Mouse (Mus musculus) kidney, adult 2 months (tissue): ENCODE data around the gene Selenom. TPM values are rescaled to one million over a fixed set of nuclear protein-coding genes. Genes with fewer than 3 reads are reported as not detected.

Experiments used
- DNase-seq: peaks from one replicate; pipeline ENCODE4 v3.0.0; 2021
- H3K27ac ChIP-seq: fragments of 200-500 bp; 2 replicates; pipeline ENCODE4 v1.5.1; 2012; ENCODE audit warnings: low read depth, low read length, control low read depth, inconsistent platforms; ENCODE audit not compliant: insufficient read depth
- H3K27me3 ChIP-seq: fragments of 200-500 bp; replicated peaks from 2 replicates; pipeline ENCODE4 v1.6.1; 2012; ENCODE audit warnings: mild to moderate bottlenecking, moderate library complexity, low read length, inconsistent platforms; ENCODE audit not compliant: control insufficient read depth, insufficient read depth
- H3K36me3 ChIP-seq: fragments of 200-500 bp; 2 replicates; pipeline ENCODE4 v1.6.1; 2012; ENCODE audit warnings: mild to moderate bottlenecking, moderate library complexity, low read length, inconsistent platforms; ENCODE audit not compliant: control insufficient read depth, insufficient read depth
- H3K4me1 ChIP-seq: fragments of 200-500 bp; 2 replicates; pipeline ENCODE4 v1.6.1; 2011; ENCODE audit warnings: low read length; ENCODE audit not compliant: control insufficient read depth, insufficient read depth
- H3K4me3 ChIP-seq: fragments of 200-500 bp; 2 replicates; pipeline ENCODE4 v1.5.1; 2011; ENCODE audit warnings: mild to moderate bottlenecking, low read depth, low read length, control low read depth; ENCODE audit not compliant: insufficient read depth
- CTCF ChIP-seq: fragments of 200-500 bp; conservative IDR thresholded peaks from 2 replicates; pipeline ENCODE4 v1.5.1; 2011; ENCODE audit warnings: low read depth, mild to moderate bottlenecking, control low read depth, low read length, moderate library complexity, mixed read lengths; ENCODE audit not compliant: insufficient read depth, insufficient read length
- POLR2A ChIP-seq: fragments of 200-500 bp; IDR thresholded peaks from one replicate; pipeline ENCODE4 v1.6.1; 2011; ENCODE audit warnings: low read depth, low read length, control low read depth
- WGBS: fragments of 180-500 bp; shearing (Covaris S2); methylation state at CpG from one replicate; pipeline ENCODE4 v1.1.7; 2018; 5-methylcytosine and 5-hydroxymethylcytosine counted together
- polyA plus RNA-seq: library from polyadenylated mRNA; depleted of rRNA; stranded (reverse); fragments of >200 nt; gene quantifications from 2 replicates; pipeline ENCODE4 v1.2.3, GENCODE M21; 2012

Gene Selenom
- polyA plus RNA-seq, 1 experiment, result 136 TPM

DNA sequence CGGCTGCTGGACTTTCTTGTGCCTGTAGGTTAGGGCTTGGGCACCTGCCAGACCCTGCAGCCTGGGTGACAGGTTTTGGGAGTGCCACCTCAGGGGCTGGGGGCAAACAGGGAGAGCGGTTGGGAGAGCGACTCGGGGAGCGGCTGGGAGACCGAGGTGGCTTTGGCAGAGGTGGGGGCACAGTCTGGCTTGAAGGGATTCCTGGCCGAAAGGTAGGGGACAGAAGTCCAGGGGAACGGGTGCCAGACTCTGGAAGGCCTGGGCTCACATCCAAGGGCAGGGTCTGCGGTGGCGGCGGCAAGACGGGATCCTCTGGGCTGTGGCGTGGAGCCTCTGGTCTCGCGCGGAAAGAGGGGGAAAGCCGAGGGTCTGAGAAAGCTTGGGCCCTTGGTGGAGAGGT, 12.4 kb upstream of the Selenom start:
- no peak for TF ChIP-seq CTCF
- no peak for TF ChIP-seq POLR2A
- WGBS, result 67% methylated on average over 17 of the region's 17 CpGs
- Histone ChIP-seq H3K4me3 (no peak overlapping the region), H3K4me1 (no peaks in the 10 kb centered on the region; the same call in 1 of the 2 replicates), H3K36me3 (no peaks in the 10 kb centered on the region), H3K27me3 (no peaks in the 10 kb centered on the region), H3K27ac (no peak overlapping the region)
- DNase-seq, result peak; percentile 64

DNA sequence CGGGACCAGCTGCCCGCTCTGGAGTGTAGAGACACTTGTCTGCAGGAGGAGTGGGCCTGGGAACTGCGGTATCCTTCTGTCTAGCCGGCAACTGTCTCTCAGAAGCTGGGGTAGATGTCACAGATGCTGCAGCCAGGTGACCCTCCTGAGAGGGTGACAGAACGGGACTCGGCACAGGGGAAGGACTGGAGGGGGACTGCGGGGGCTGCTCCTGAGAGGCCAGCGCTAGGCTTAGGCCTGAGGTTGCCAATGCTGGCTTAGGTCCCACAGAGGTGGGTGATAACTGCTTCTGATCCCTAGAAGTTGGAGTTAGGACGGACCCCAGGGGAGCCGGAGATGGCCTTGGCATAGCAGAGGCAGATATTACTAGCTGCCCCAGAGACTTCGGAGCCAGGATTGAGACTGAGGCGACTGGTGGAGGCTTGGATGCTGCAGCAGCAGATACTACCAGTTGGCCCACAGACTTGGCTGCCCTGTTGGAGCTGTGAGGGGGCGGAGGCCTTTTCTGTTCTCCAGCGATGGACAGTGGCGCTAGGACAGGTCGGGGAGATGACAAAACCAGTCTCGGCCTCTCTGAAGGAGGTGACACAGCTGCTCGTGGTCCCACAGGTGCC, 11.9 kb upstream of the Selenom start:
- Histone ChIP-seq H3K4me3 (no peak overlapping the region), H3K27me3 (no peaks in the 10 kb centered on the region), H3K4me1 (no peaks in the 10 kb centered on the region; the same call in 1 of the 2 replicates), H3K36me3 (no peaks in the 10 kb centered on the region), H3K27ac (no peak overlapping the region)
- no peak for TF ChIP-seq CTCF
- TF ChIP-seq POLR2A, result no peak
- 86% methylated on average over 18 of the region's 18 CpGs for WGBS
- DNase-seq, result no peak

DNA sequence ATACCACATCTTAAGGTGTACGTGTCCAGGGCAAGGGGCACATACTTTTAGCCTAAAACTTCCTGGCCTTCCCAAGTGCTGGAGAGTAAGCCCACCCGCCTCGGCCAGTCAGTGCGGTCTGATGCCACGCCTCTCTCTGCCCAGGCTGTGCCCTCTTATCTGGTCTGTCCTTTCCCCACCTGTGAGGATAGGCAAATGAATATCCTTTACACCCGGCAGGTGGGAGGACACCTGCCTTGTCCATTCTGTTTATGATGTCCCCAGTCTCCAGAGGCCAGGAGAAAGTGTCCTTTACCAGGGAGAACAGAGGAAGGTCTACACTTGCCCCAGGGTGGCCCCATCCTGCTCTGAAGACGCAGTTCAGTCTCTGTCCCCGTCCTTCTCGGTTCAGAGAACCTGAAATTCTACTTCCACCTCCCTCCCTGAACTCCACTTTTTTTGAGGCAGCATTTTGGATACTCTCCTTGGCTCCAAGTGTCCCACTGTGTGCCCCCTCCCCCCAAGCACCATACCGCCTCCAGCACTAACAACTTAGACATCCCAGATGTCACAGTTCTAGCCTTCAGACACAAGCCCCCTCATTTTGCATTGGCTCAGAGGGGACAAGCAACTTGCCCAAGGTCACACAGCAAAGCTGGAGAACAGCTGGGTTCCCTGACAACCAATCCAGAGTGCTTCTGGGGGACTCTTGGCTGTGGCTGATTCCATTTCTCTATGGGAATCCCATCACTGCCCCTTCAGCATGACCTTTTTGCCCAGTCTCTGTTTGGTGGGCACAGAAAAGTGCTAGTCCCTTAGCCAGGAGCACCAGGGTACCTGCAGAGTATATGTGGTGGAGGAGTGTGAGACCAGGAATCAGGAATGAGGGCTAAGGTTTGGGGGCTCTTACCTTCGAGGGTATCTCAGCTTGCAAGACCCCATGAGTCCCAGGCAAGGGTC, 10.5 kb upstream of the Selenom start:
- Histone ChIP-seq H3K27me3 (no peaks in the 10 kb centered on the region), H3K36me3 (no peaks in the 10 kb centered on the region), H3K4me1 (peaks cover 5% of the 10 kb centered on the region), H3K27ac (peak overlapping the region; percentile 72), H3K4me3 (peak overlapping the region; percentile 66)
- no peak for TF ChIP-seq POLR2A
- TF ChIP-seq CTCF, result no peak
- 58% methylated on average over 11 of the region's 11 CpGs for WGBS
- DNase-seq, result no peak

DNA sequence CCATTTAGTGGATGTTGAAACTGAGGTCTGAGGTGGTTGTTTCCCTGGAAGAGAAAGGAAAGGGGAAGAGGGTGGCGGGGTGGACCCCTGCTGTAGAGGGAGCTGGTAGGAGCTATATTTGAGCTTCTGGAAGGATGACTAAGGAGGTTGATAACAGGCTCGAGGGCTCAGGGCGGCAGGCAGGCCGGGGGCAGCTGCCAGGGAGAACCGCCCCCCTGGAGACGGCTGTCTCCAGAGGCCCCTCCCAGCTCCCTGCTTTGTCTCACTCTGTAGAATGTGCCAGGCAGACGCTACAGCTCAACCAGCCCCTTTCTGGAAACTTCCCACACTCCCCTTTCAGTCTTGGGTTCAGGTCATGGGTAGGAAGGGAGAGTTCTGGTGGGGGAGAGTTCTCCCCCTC, 6.3 kb upstream of the Selenom start:
- Histone ChIP-seq H3K36me3 (no peaks in the 10 kb centered on the region), H3K4me3 (no peak overlapping the region), H3K4me1 (peaks cover 15% of the 10 kb centered on the region), H3K27me3 (no peaks in the 10 kb centered on the region), H3K27ac (peak overlapping the region; percentile 98; the same call in 1 of the 2 replicates)
- TF ChIP-seq POLR2A (no peak), CTCF (no peak)
- no peak for DNase-seq
- WGBS, result 47% methylated on average over 7 of the region's 7 CpGs

DNA sequence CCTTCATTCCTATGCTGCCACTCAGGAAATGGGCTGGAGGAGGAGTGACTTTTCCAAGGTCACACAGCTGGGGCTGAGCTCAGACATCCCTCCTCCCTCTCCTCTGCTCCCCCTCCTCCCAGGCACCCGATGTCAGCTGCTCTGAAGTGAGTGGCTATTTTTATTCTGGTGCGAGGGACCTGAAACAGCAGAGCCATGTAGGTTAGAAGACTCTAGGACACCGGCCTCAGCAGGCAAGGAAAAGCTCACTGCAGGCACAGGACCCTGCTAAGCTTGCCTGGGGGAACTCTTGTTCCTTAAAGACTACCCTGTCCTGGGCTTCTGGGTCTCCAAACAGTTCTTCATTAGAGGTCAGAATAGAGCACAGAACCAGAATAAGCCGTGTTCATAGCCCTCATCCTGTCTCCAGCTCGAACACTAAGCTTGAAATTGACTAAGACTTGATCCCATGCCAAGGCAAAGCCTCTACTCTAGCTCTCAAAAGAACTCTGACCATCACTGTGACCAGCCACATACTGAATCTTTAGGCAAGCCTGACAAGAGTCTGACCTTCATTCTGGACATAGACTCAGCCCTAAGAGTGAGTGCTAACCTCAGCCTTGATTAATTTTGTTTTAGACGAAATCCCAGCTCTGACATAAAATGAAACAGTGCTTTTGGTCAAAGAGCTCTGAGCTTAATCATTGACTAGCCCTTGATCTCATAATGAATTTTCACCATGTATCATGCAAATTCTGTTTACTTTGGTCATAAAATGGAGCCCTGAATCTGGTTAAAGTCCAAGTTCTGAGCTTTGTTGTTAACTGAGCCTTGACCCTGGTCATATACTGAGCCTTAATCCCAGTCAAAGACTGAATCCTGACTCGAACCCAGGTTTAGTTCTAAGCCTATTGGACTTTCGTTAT, 5.1 kb upstream of the Selenom start:
- peak overlapping the region; percentile 98 for H3K27ac ChIP-seq
- TF ChIP-seq CTCF, result no peak
- no peak for TF ChIP-seq POLR2A

DNA sequence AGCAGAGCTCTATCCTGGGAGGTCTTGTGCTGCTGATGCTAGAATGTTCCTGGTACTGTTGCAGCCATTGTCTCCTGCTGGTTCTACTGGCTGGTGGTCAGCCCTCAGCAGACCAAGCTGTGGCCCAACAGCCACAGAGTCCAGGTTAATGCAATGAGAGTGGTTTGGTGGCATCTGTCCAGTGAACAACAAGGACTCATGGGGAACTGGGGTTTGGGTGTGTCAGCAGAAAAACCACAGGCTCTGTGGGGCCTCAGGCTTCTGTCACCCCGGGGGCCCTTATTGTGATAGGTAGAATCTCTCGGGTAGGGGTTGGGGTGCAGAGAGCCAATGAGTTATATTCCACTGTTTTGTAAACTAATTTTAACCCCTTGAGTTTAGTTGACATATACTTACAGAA, 4.2 kb upstream of the Selenom start:
- TF ChIP-seq CTCF (no peak), POLR2A (no peak)
- no peaks in the 10 kb centered on the region for H3K36me3 ChIP-seq
- 86% methylated on average over 2 of the region's 2 CpGs for WGBS
- H3K27me3 ChIP-seq, result no peaks in the 10 kb centered on the region
- peaks cover 15% of the 10 kb centered on the region for H3K4me1 ChIP-seq
- DNase-seq, result no peak
- H3K4me3 ChIP-seq, result no peak overlapping the region
- peak overlapping the region; percentile 28 for H3K27ac ChIP-seq

More for the DNA sequence above, 5.1 kb upstream of the Selenom start:
- Histone ChIP-seq H3K4me1 (peaks cover 15% of the 10 kb centered on the region), H3K27me3 (no peaks in the 10 kb centered on the region), H3K36me3 (no peaks in the 10 kb centered on the region), H3K4me3 (no peak overlapping the region)
- peak; percentile 85 for DNase-seq
- WGBS, result 25% methylated on average over 8 of the region's 8 CpGs

DNA sequence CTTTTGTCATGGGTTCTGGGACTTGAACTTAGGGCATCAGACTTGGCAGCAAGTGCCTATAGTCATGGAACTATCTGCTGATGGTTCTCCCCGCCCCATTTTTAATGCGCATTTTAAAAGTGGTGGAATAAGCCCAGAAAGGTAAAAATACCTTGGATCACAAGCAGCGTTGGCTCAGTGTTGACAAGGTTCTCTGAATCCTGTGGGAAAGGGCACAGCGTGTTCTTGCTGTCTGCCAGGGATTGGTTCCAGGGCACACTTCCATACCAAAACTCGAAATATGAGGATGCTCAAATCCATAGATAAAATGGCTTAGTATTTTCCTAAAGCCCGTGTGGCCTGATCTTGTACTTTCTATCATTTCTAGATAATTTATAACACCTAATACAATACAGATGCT, 1.2 kb upstream of the Selenom start:
- Histone ChIP-seq H3K36me3 (no peaks in the 10 kb centered on the region), H3K27ac (no peak overlapping the region), H3K27me3 (no peaks in the 10 kb centered on the region), H3K4me3 (no peak overlapping the region), H3K4me1 (peaks cover 25% of the 10 kb centered on the region)
- TF ChIP-seq POLR2A (no peak), CTCF (no peak)
- WGBS, result 86% methylated on average over 6 of the region's 6 CpGs
- no peak for DNase-seq
